Comparison of ENCODE assay signal across 17 mouse cellular contexts in the genomic region with DNA sequence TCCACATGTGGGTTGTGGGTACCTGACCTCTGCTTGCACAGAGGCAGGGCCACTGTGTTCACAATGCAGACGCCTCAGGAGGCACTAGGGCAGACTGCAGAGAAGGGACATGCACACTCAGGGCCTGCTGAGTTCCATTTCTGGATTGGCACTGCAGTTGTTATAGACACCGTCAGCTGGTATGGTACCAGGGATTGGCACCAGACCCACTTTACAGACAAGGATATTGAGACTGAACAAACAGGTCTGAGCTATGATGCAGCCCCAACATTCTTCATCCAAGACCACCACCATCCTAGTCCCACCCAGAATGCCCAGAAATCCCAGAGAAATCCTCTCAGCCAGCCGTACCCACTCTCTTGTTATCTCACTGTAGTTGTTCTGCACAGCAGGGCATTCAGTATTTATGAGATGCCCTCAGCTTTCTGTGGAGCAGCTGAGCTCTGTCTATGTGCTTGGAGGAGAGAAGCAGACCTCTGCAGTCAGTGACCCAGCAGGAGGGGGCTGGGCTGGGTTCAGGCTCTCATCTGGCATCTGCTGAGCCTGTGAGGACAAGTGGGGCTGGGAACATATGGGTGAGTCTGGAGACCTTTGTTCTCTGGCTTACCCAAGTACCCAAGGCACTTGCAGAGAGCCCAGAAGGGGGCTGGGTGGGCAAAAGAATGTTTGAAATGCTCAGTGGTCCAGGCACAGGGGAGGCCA. TPM values are rescaled to one million over a fixed set of nuclear protein-coding genes. Genes with fewer than 3 reads are reported as not detected.
DNase-seq lines count a peak whose midpoint lies in the region; ATAC-seq and TF ChIP-seq lines count a peak whose summit lies in the region.
"Had no signal": no experiment of that assay in that cellular context is flagged by ENCODE, and none has a peak within 500 bp of the region (broad histone marks: within the 10 kb centered on the region; RNA-seq: fewer than 3 reads in every experiment).

No protein-coding gene starts in this region.

- no peak overlapping the region for H3K4me3 ChIP-seq in forebrain, embryonic 11.5 days (ENCODE audit: low read depth, low read length)
- no peak overlapping the region for H3K4me3 ChIP-seq in hindbrain, embryonic 14.5 days (replicated peaks; ENCODE audit: low read length)
- H3K4me3 ChIP-seq in midbrain, embryonic 16.5 days (ENCODE audit: low read depth, low read length): no peak overlapping the region
- no peak overlapping the region for H3K4me3 ChIP-seq in kidney, embryonic 14.5 days (ENCODE audit: low read length)
- H3K4me3 ChIP-seq: limb, embryonic 13.5 days had no signal

- ATAC-seq in forebrain, embryonic 11.5 days (replicated peaks; ENCODE audit: low FRiP score): peak; percentile 14; the same call in 1 of the 2 replicates
- peak; percentile 21; the same call in 1 of the 2 replicates for ATAC-seq in hindbrain, embryonic 14.5 days (ENCODE audit: low FRiP score)
- no peak for ATAC-seq in midbrain, embryonic 16.5 days
- ATAC-seq in kidney, embryonic 14.5 days (ENCODE audit: low FRiP score, low TSS enrichment): no peak
- ATAC-seq: inflammation-experienced regulatory T-cells, adult 6 months had no signal

- no peaks in the 10 kb centered on the region for H3K9me3 ChIP-seq in forebrain, embryonic 11.5 days (ENCODE audit: control insufficient read depth, low read length)
- H3K9me3 ChIP-seq in hindbrain, embryonic 14.5 days (ENCODE audit: control insufficient read depth, low read length): no peaks in the 10 kb centered on the region
- no peaks in the 10 kb centered on the region for H3K9me3 ChIP-seq in midbrain, embryonic 16.5 days (replicated peaks; ENCODE audit: control insufficient read depth, low read length, poor library complexity, severe bottlenecking)
- no peaks in the 10 kb centered on the region for H3K9me3 ChIP-seq in kidney, embryonic 14.5 days (ENCODE audit: control insufficient read depth, low read length)
- H3K9me3 ChIP-seq: limb, embryonic 13.5 days had no signal

- no peaks in the 10 kb centered on the region for H3K27me3 ChIP-seq in forebrain, embryonic 11.5 days (ENCODE audit: control insufficient read depth, insufficient read depth, low read length)
- no peaks in the 10 kb centered on the region for H3K27me3 ChIP-seq in hindbrain, embryonic 14.5 days (ENCODE audit: control insufficient read depth, insufficient read depth, low read length)
- H3K27me3 ChIP-seq in midbrain, embryonic 16.5 days (ENCODE audit: control insufficient read depth, insufficient read depth, low read depth, low read length): no peaks in the 10 kb centered on the region
- H3K27me3 ChIP-seq in kidney, embryonic 14.5 days (ENCODE audit: control insufficient read depth, insufficient read depth, low read length): peaks cover 18% of the 10 kb centered on the region; the same call in 1 of the 2 replicates

- WGBS in forebrain, embryonic 11.5 days: 62% methylated on average over 3 of the region's 3 CpGs
- WGBS in hindbrain, embryonic 14.5 days: 37% methylated on average over 3 of the region's 3 CpGs
- 39% methylated on average over 3 of the region's 3 CpGs for WGBS in midbrain, embryonic 16.5 days
- 86% methylated on average over 3 of the region's 3 CpGs for WGBS in kidney, embryonic 14.5 days

- TF ChIP-seq CTCF in brain, embryonic 14.5 days (IDR thresholded peaks at IDR 0.05; ENCODE audit: borderline replicate concordance, extremely low read depth, insufficient read depth, insufficient read length): no peak

- TF ChIP-seq POLR2A in brain, embryonic 14.5 days (IDR thresholded peaks at IDR 0.05; ENCODE audit: borderline replicate concordance, extremely low read depth, insufficient read depth, insufficient read length, poor library complexity, severe bottlenecking): no peak

- peak overlapping the region; percentile 16; the same call in 1 of the 2 replicates for H3K9ac ChIP-seq in forebrain, embryonic 11.5 days (ENCODE audit: low read length)
- no peak overlapping the region for H3K9ac ChIP-seq in hindbrain, embryonic 14.5 days
- 0 out of 2 replicates have a peak overlapping the region, but pooled peaks have one; percentile 11 for H3K9ac ChIP-seq in midbrain, embryonic 16.5 days (ENCODE audit: low read depth, low read length)
- H3K9ac ChIP-seq in kidney, embryonic 14.5 days (ENCODE audit: low read depth, low read length): no peak overlapping the region
- H3K9ac ChIP-seq: limb, embryonic 13.5 days had no signal

- H3K36me3 ChIP-seq in forebrain, embryonic 11.5 days (ENCODE audit: control insufficient read depth, insufficient read depth, low read length): no peaks in the 10 kb centered on the region
- H3K36me3 ChIP-seq in hindbrain, embryonic 14.5 days (replicated peaks; ENCODE audit: control insufficient read depth, insufficient read depth): no peaks in the 10 kb centered on the region
- no peaks in the 10 kb centered on the region for H3K36me3 ChIP-seq in midbrain, embryonic 16.5 days (ENCODE audit: control insufficient read depth, insufficient read depth, low read length)
- H3K36me3 ChIP-seq in kidney, embryonic 14.5 days (ENCODE audit: control insufficient read depth, insufficient read depth, low read length): no peaks in the 10 kb centered on the region
- H3K36me3 ChIP-seq: limb, embryonic 13.5 days had no signal

- no peak overlapping the region for H3K4me2 ChIP-seq in forebrain, embryonic 11.5 days (ENCODE audit: low read depth, low read length, severe bottlenecking)
- no peak overlapping the region for H3K4me2 ChIP-seq in hindbrain, embryonic 14.5 days (replicated peaks)
- H3K4me2 ChIP-seq in midbrain, embryonic 16.5 days (ENCODE audit: low read length): no peak overlapping the region
- H3K4me2 ChIP-seq in kidney, embryonic 14.5 days (replicated peaks; ENCODE audit: low read depth, low read length): no peak overlapping the region
- H3K4me2 ChIP-seq: limb, embryonic 13.5 days had no signal

- H3K4me1 ChIP-seq in forebrain, embryonic 11.5 days (replicated peaks; ENCODE audit: control insufficient read depth, insufficient read depth, low read length): peaks cover 29% of the 10 kb centered on the region
- H3K4me1 ChIP-seq in hindbrain, embryonic 14.5 days (replicated peaks; ENCODE audit: control insufficient read depth, insufficient read depth, low read length): peaks cover 21% of the 10 kb centered on the region
- H3K4me1 ChIP-seq in midbrain, embryonic 16.5 days (ENCODE audit: control insufficient read depth, insufficient read depth, low read length): peaks cover 21% of the 10 kb centered on the region; the same call in 1 of the 2 replicates
- peaks cover 3% of the 10 kb centered on the region; the same call in 1 of the 2 replicates for H3K4me1 ChIP-seq in kidney, embryonic 14.5 days (ENCODE audit: control insufficient read depth, insufficient read depth, low read length)

- peak; percentile 90 for DNase-seq in brain, embryonic 14.5 days (ENCODE audit: low read depth)
- DNase-seq in forebrain, embryonic 11.5 days (ENCODE audit: low spot score): peak; percentile 70
- DNase-seq in hindbrain, embryonic 14.5 days (ENCODE audit: low spot score): no peak
- DNase-seq in heart, postnatal 4 days: no peak
- DNase-seq in thymus, postnatal 36 days: no peak
- no peak for DNase-seq in liver
- DNase-seq: gastrocnemius, postnatal 36 days; kidney, postnatal 25 days; layer of hippocampus, postnatal 36 days; spleen, adult 18-20 months had no signal

- peak overlapping the region; percentile 97 for H3K27ac ChIP-seq in forebrain, embryonic 11.5 days (ENCODE audit: low read depth, low read length)
- peak overlapping the region; percentile 90 for H3K27ac ChIP-seq in hindbrain, embryonic 14.5 days
- H3K27ac ChIP-seq in midbrain, embryonic 16.5 days (ENCODE audit: low read length): peak overlapping the region; percentile 39
- H3K27ac ChIP-seq in kidney, embryonic 14.5 days (ENCODE audit: low read depth, low read length): no peak overlapping the region
- H3K27ac ChIP-seq: limb, embryonic 13.5 days; stomach, postnatal 0 days had no signal

RNA-seq across cellular contexts. Expression of gene Cryba4, which starts 13.4 kb away (rescaled TPM):
- 1.00 and 1.6 TPM in 2 replicates for polyA plus RNA-seq in brain, embryonic 14.5 days (2012; rRNA removed)
- 0.48 and 1.1 TPM in 2 replicates for polyA plus RNA-seq in forebrain, embryonic 11.5 days (2014; fragmentation: Nextera tagmentation; extraction: Ambion mirVana)
- polyA plus RNA-seq in hindbrain, embryonic 14.5 days (2014; fragmentation: Nextera tagmentation; extraction: Ambion mirVana): 1.6 and 3.2 TPM in 2 replicates
- 1.0 and 1.6 TPM in 2 replicates for polyA plus RNA-seq in midbrain, embryonic 16.5 days (2015; fragmentation: Nextera tagmentation; extraction: Ambion mirVana)
- total RNA-seq in heart, postnatal 4 days (2021): 1 to 10 TPM; 1.7 to 2.3 TPM
- 0.83 and 1.4 TPM in 2 replicates for polyA plus RNA-seq in kidney, embryonic 14.5 days (2014; fragmentation: Nextera tagmentation; extraction: Ambion mirVana)

RNA-seq across cellular contexts. Expression of gene Crybb1, which starts 16.7 kb away (rescaled TPM):
- 1.1 and 1.6 TPM in 2 replicates for polyA plus RNA-seq in brain, embryonic 14.5 days (2012; rRNA removed)
- 0.48 and 0.73 TPM in 2 replicates for polyA plus RNA-seq in forebrain, embryonic 11.5 days (2014; fragmentation: Nextera tagmentation; extraction: Ambion mirVana)
- 3.6 and 3.9 TPM in 2 replicates for polyA plus RNA-seq in hindbrain, embryonic 14.5 days (2014; fragmentation: Nextera tagmentation; extraction: Ambion mirVana)
- 5.1 and 5.8 TPM in 2 replicates for polyA plus RNA-seq in midbrain, embryonic 16.5 days (2015; fragmentation: Nextera tagmentation; extraction: Ambion mirVana)
- total RNA-seq in heart, postnatal 4 days (2021): not detected
- 0.83 and 1.0 TPM in 2 replicates for polyA plus RNA-seq in kidney, embryonic 14.5 days (2014; fragmentation: Nextera tagmentation; extraction: Ambion mirVana)
- total RNA-seq: monocyte, adult 5-6 weeks had no signal
- polyA plus RNA-seq: CD4-positive, CD25-positive, alpha-beta regulatory T cell, adult 4 months had no signal

RNA-seq across cellular contexts. Expression of gene Tpst2, which starts 37.6 kb away (rescaled TPM):
- polyA plus RNA-seq in brain, embryonic 14.5 days (2012; rRNA removed): 20.1 and 24.6 TPM in 2 replicates
- polyA plus RNA-seq in forebrain, embryonic 11.5 days (2014; fragmentation: Nextera tagmentation; extraction: Ambion mirVana): 30.9 and 34.3 TPM in 2 replicates
- 29.0 and 30.4 TPM in 2 replicates for polyA plus RNA-seq in hindbrain, embryonic 14.5 days (2014; fragmentation: Nextera tagmentation; extraction: Ambion mirVana)
- polyA plus RNA-seq in midbrain, embryonic 16.5 days (2015; fragmentation: Nextera tagmentation; extraction: Ambion mirVana): 26.2 and 34.5 TPM in 2 replicates
- 10 to 100 TPM; 44.4 to 45.6 TPM for total RNA-seq in heart, postnatal 4 days (2021)
- polyA plus RNA-seq in kidney, embryonic 14.5 days (2014; fragmentation: Nextera tagmentation; extraction: Ambion mirVana): 39.9 and 50.3 TPM in 2 replicates

Comparison
In these comparisons a context has a peak if more than half of its experiments do, and no peak if none do; other contexts are left out.
1. DNase-seq: peak in brain, embryonic 14.5 days (single experiment) and forebrain, embryonic 11.5 days (single experiment); none in hindbrain, embryonic 14.5 days (single experiment), heart, postnatal 4 days (single experiment), thymus, postnatal 36 days (0 of 2) and liver (single experiment).
2. ATAC-seq: peak in forebrain, embryonic 11.5 days (single experiment) and hindbrain, embryonic 14.5 days (single experiment); none in midbrain, embryonic 16.5 days (single experiment) and kidney, embryonic 14.5 days (single experiment).
3. H3K9ac ChIP-seq: peak in forebrain, embryonic 11.5 days (single experiment) and midbrain, embryonic 16.5 days (single experiment); none in hindbrain, embryonic 14.5 days (single experiment) and kidney, embryonic 14.5 days (single experiment).